Mouse (Mus musculus): ENCODE measurements around the gene A930002H24Rik. TPM values are rescaled to one million over a fixed set of nuclear protein-coding genes. Genes with fewer than 3 reads are reported as not detected.

The A930002H24Rik gene
- 1.7 and 2.2 TPM in 2 replicates for polyA plus RNA-seq (2016; fragmentation: Nextera tagmentation; extraction: Ambion mirVana)

DNA sequence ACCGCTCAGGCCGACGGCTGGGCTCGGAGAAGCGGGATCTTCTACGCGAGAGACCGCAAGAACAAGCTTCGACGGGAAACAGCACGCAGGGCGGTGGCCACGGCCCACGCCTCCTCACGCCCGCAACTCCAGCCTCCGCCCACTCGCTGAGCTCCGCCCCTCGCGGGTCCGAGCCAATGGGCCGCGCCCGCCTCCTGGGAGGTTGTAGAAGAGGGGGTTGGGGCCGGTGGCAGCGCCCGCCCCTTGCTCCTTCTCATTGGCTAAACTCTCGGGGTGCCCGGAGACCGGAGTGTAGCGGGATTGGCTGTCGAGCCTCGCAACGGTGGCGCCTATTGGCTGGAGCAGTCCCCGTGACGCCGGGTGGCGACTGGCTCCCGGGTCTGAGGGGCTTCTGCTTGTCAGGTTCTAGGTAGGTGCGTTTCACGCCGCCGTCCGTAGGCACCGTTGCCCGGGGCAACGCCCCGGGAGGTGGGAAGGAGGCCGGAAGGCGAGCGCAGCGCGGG, at the start of gene A930002H24Rik:
Gene A930002H24Rik, minus strand, starts transcription at position 145 of the 503 bp plus-strand sequence.
- H3K4me3 ChIP-seq, result peak within 1 kb of the TSS; percentile 91
- H3K9me3 ChIP-seq (replicated peaks), result no peaks in the 10 kb centered on the region
- no peaks in the 10 kb centered on the region for H3K36me3 ChIP-seq
- peaks cover 16% of the 10 kb centered on the region for H3K4me1 ChIP-seq
- H3K27ac ChIP-seq (replicated peaks), result peak within 1 kb of the TSS; percentile 93
- peaks cover 14% of the 10 kb centered on the region for H3K27me3 ChIP-seq (ENCODE audit: low read depth, poor library complexity, severe bottlenecking)
- under 1% methylated on average over 54 of the region's 55 CpGs for WGBS
- peak; percentile 99 for DNase-seq (ENCODE audit: low spot score)

GRCm38 (mm10) chr17:63909297-63909696, 45.7 kb upstream of the A930002H24Rik start:
- WGBS, result 93% methylated on average over 4 of the region's 4 CpGs
- Histone ChIP-seq H3K27ac (replicated peaks) (no peak overlapping the region), H3K9me3 (replicated peaks) (peaks cover 4% of the 10 kb centered on the region; the same call in 1 of the 2 replicates), H3K36me3 (peaks cover 7% of the 10 kb centered on the region; the same call in 1 of the 2 replicates), H3K4me1 (no peaks in the 10 kb centered on the region), H3K4me3 (no peak overlapping the region), H3K27me3 (ENCODE audit: low read depth, poor library complexity, severe bottlenecking) (no peaks in the 10 kb centered on the region)
- DNase-seq (ENCODE audit: low spot score), result no peak

DNA sequence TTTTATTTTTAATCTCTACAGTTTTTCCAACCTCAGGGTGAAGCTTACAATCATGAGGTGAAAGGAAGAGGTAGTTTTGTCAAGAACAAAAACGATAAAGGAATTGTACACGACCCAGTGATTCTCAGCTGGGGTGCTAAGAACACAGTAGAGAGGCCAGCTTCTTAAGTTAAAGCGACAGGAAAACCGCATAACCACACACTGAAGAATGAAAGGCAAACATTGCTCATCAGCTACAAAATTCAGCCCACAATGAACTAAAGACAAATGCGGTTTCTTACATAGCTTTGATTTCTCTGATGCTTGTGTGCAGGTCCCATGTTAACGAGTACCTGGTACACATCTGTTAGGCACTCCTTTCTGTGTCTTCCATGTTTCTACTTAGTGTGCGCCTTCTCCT, 33.5 kb upstream of the A930002H24Rik start:
- Histone ChIP-seq H3K4me1 (peaks cover 4% of the 10 kb centered on the region), H3K36me3 (no peaks in the 10 kb centered on the region), H3K27me3 (ENCODE audit: low read depth, poor library complexity, severe bottlenecking) (no peaks in the 10 kb centered on the region), H3K4me3 (no peak overlapping the region), H3K9me3 (replicated peaks) (no peaks in the 10 kb centered on the region), H3K27ac (replicated peaks) (no peak overlapping the region)
- no peak for DNase-seq (ENCODE audit: low spot score)
- 82% methylated on average over 7 of the region's 7 CpGs for WGBS

GRCm38 (mm10) chr17:63895829-63896228, 32.2 kb upstream of the A930002H24Rik start:
- 89% methylated on average over 3 of the region's 3 CpGs for WGBS
- DNase-seq (ENCODE audit: low spot score), result no peak
- Histone ChIP-seq H3K27ac (replicated peaks) (no peak overlapping the region), H3K4me3 (no peak overlapping the region), H3K4me1 (peaks cover 4% of the 10 kb centered on the region), H3K9me3 (replicated peaks) (no peaks in the 10 kb centered on the region), H3K27me3 (ENCODE audit: low read depth, poor library complexity, severe bottlenecking) (no peaks in the 10 kb centered on the region), H3K36me3 (no peaks in the 10 kb centered on the region)

DNA sequence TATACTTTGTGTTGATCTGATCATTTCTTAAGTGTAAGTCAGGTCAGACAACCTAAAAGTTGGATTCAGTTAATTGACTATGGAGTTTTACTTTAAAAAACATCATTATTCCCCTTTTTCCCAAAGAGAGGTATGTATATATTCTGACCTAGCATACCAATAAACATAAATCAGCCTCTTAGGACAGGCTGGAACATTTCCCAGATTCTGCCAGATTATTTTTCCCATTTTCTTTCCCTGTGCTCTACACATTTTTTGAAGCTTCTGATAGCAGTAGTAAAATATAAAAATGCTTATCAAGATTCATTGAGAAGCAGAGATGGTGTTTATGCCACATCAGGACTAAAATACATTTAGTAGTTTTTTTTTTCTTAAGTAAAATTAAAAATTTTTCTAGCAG, 27.0 kb upstream of the A930002H24Rik start:
- Histone ChIP-seq H3K27me3 (ENCODE audit: low read depth, poor library complexity, severe bottlenecking) (no peaks in the 10 kb centered on the region), H3K36me3 (no peaks in the 10 kb centered on the region), H3K4me1 (no peaks in the 10 kb centered on the region), H3K9me3 (replicated peaks) (no peaks in the 10 kb centered on the region), H3K27ac (replicated peaks) (no peak overlapping the region), H3K4me3 (no peak overlapping the region)
- no peak for DNase-seq (ENCODE audit: low spot score)

GRCm38 (mm10) chr17:63886988-63887387, 23.4 kb upstream of the A930002H24Rik start:
- Histone ChIP-seq H3K4me1 (no peaks in the 10 kb centered on the region), H3K9me3 (replicated peaks) (no peaks in the 10 kb centered on the region), H3K27me3 (ENCODE audit: low read depth, poor library complexity, severe bottlenecking) (no peaks in the 10 kb centered on the region), H3K27ac (replicated peaks) (no peak overlapping the region), H3K4me3 (no peak overlapping the region), H3K36me3 (no peaks in the 10 kb centered on the region)
- WGBS, result 92% methylated on average over 2 of the region's 2 CpGs
- no peak for DNase-seq (ENCODE audit: low spot score)

GRCm38 (mm10) chr17:63880009-63880408, 16.4 kb upstream of the A930002H24Rik start:
- no peaks in the 10 kb centered on the region for H3K27me3 ChIP-seq (ENCODE audit: low read depth, poor library complexity, severe bottlenecking)
- H3K4me3 ChIP-seq, result no peak overlapping the region
- H3K4me1 ChIP-seq, result no peaks in the 10 kb centered on the region
- DNase-seq (ENCODE audit: low spot score), result no peak
- no peak overlapping the region for H3K27ac ChIP-seq (replicated peaks)
- no peaks in the 10 kb centered on the region for H3K9me3 ChIP-seq (replicated peaks)
- no peaks in the 10 kb centered on the region for H3K36me3 ChIP-seq
- 79% methylated on average over 4 of the region's 4 CpGs for WGBS

GRCm38 (mm10) chr17:63878889-63879288, 15.3 kb upstream of the A930002H24Rik start:
- 90% methylated on average over 4 of the region's 4 CpGs for WGBS

DNA sequence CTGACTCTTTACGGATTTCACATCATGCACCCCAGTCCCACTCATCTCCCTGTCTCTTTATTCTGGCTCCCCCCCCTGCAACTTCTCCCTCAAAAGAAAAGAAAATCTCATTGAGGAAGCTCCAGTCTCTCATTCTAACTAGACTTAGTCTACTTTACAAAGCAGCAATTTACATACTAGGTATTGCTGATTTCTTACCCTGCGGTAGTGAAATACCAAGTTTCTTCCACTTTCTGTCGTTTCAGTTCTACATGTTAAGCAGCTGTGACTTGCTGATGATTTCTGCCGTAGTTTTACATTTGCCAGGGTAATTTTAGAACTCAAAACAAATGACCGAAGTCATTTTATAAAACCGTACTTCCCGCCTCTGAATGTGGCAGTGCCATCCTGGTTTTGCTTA, 8.2 kb upstream of the A930002H24Rik start:
- H3K27me3 ChIP-seq (ENCODE audit: low read depth, poor library complexity, severe bottlenecking), result no peaks in the 10 kb centered on the region
- WGBS, result 95% methylated on average over 7 of the region's 7 CpGs
- H3K27ac ChIP-seq (replicated peaks), result no peak overlapping the region
- no peaks in the 10 kb centered on the region for H3K4me1 ChIP-seq
- DNase-seq (ENCODE audit: low spot score), result no peak
- no peaks in the 10 kb centered on the region for H3K36me3 ChIP-seq
- no peak overlapping the region for H3K4me3 ChIP-seq
- no peaks in the 10 kb centered on the region for H3K9me3 ChIP-seq (replicated peaks)

More at GRCm38 (mm10) chr17:63878889-63879288, 15.3 kb upstream of the A930002H24Rik start:
- H3K9me3 ChIP-seq (replicated peaks), result no peaks in the 10 kb centered on the region
- no peaks in the 10 kb centered on the region for H3K36me3 ChIP-seq
- H3K4me3 ChIP-seq, result no peak overlapping the region
- DNase-seq (ENCODE audit: low spot score), result no peak
- H3K4me1 ChIP-seq, result no peaks in the 10 kb centered on the region
- H3K27ac ChIP-seq (replicated peaks), result no peak overlapping the region
- H3K27me3 ChIP-seq (ENCODE audit: low read depth, poor library complexity, severe bottlenecking), result no peaks in the 10 kb centered on the region

DNA sequence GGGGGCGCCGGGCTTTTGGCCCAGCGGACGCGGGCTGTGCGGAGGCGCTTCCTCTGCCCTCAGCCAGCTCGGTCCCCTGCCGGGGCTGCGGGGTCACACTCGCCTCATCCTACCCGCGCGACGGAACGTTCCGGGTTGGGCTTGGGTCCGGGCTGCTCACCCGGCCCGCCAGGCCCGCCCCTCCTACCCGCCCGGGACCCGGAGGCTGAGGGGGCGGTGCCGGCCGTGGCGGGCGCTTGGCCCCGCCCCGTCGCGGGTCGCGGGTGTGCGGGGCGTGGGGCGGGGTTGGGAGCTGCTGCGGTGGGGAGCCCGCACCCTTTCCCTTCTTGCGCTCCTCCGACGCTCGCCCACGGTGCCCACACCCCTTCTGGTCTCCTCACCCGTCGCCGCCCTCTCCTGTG, 580 bp upstream of the A930002H24Rik start:
- DNase-seq (ENCODE audit: low spot score), result no peak
- Histone ChIP-seq H3K4me3 (peak overlapping the region; percentile 91), H3K27me3 (ENCODE audit: low read depth, poor library complexity, severe bottlenecking) (peaks cover 14% of the 10 kb centered on the region), H3K27ac (replicated peaks) (peak overlapping the region; percentile 93), H3K36me3 (no peaks in the 10 kb centered on the region), H3K9me3 (replicated peaks) (no peaks in the 10 kb centered on the region), H3K4me1 (peaks cover 16% of the 10 kb centered on the region)
- under 1% methylated on average over 47 of the region's 48 CpGs for WGBS

- 1% methylated on average over 41 of the region's 41 CpGs for WGBS
- peaks cover 16% of the 10 kb centered on the region for H3K4me1 ChIP-seq
Observed at GRCm38 (mm10) chr17:63863012-63863630, 470 bp downstream of the A930002H24Rik start, which contains the start of gene Fer. Fer (plus strand) TSS chr17:63863062.

DNA sequence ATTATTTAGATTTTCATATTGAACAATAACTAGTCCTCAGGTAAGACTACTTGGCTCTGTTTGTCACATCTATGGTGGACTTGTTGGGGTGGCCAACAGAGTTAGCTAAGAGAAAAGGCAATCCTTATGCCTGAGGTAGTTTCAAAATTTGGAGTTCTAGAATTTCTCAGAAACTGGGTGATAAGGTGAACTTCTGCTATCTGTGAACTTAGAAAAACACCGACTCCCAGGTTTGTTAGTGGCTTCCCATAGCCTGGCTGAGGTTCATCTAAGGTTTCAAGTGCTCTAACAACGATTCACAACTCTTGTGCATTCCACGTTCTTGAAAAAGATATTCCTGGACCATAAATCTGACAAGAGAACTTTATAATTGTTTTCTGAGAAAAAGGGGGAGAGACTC, 1.2 kb downstream of the A930002H24Rik start:
- Histone ChIP-seq H3K9me3 (replicated peaks) (no peaks in the 10 kb centered on the region), H3K4me3 (no peak overlapping the region; the same call in 1 of the 2 replicates), H3K36me3 (no peaks in the 10 kb centered on the region), H3K4me1 (peaks cover 16% of the 10 kb centered on the region), H3K27ac (replicated peaks) (no peak overlapping the region), H3K27me3 (ENCODE audit: low read depth, poor library complexity, severe bottlenecking) (peaks cover 14% of the 10 kb centered on the region)
- DNase-seq (ENCODE audit: low spot score), result no peak
- WGBS, result 76% methylated on average over 3 of the region's 3 CpGs

More at GRCm38 (mm10) chr17:63863012-63863630, 470 bp downstream of the A930002H24Rik start, which contains the start of gene Fer:
- Histone ChIP-seq H3K36me3 (no peaks in the 10 kb centered on the region), H3K9me3 (replicated peaks) (no peaks in the 10 kb centered on the region), H3K27ac (replicated peaks) (peak within 1 kb of the TSS; percentile 93), H3K4me3 (peak within 1 kb of the TSS; percentile 91), H3K27me3 (ENCODE audit: low read depth, poor library complexity, severe bottlenecking) (peaks cover 14% of the 10 kb centered on the region)
- DNase-seq (ENCODE audit: low spot score), result no peak

DNA sequence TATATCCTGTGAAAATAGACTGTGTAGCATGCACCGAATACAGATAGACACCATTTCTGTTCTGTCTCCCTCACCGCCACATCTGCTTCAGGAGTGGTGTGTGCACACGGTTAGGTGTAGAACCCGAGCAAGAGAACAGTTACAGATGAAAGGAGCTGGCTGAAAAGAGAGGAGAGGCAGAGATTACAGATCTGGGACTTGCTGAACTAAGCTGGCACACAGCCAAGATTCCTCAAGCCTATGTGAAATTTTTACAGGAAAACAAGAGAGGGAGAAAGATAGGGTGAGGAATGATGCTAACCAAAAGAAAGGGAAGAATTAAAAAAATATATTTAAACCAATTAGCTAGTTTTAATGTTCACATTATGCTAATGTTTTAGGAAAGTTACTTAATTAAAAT, 2.6 kb downstream of the A930002H24Rik start:
- Histone ChIP-seq H3K4me3 (no peak overlapping the region), H3K36me3 (no peaks in the 10 kb centered on the region), H3K27ac (replicated peaks) (no peak overlapping the region), H3K27me3 (ENCODE audit: low read depth, poor library complexity, severe bottlenecking) (peaks cover 14% of the 10 kb centered on the region), H3K4me1 (peaks cover 16% of the 10 kb centered on the region), H3K9me3 (replicated peaks) (no peaks in the 10 kb centered on the region)
- DNase-seq (ENCODE audit: low spot score), result no peak
- WGBS, result 85% methylated on average over 4 of the region's 4 CpGs

Data from midbrain, embryonic 10.5 days (tissue).